Mouse (Mus musculus) heart, embryonic 10.5 days (tissue): ENCODE results near the gene Zfp932. TPM values are rescaled to one million over a fixed set of nuclear protein-coding genes. Genes with fewer than 3 reads are reported as not detected.
A peak's percentile ranks its signal among the peaks of the same experiment; 100 is the strongest.
"Not testable (repeated sequence)": the region's sequence is repeated elsewhere in the genome, so short reads cannot be mapped to it uniquely, and the experiment has no call there.

Experiments used
- DNase-seq: peaks from one replicate; pipeline ENCODE4 v3.0.0-alpha.2; 2017; ENCODE audit warnings: low spot score
- H3K27ac ChIP-seq: fragments of 300-500 bp; sonication (generic); 2 replicates; pipeline ENCODE4 v1.5.1; 2016; ENCODE audit warnings: mild to moderate bottlenecking
- H3K27me3 ChIP-seq: fragments of 300-500 bp; sonication (generic); 2 replicates; pipeline ENCODE4 v1.6.1; 2016; ENCODE audit warnings: mild to moderate bottlenecking; ENCODE audit not compliant: poor library complexity, insufficient read depth, severe bottlenecking
- H3K36me3 ChIP-seq: fragments of 300-500 bp; sonication (generic); 2 replicates; pipeline ENCODE4 v1.6.1; 2016; ENCODE audit warnings: mild to moderate bottlenecking, moderate library complexity
- H3K4me1 ChIP-seq: fragments of 300-500 bp; sonication (generic); 2 replicates; pipeline ENCODE4 v1.6.1; 2016; ENCODE audit warnings: mild to moderate bottlenecking
- H3K4me3 ChIP-seq: fragments of 300-500 bp; sonication (generic); 2 replicates; pipeline ENCODE4 v1.5.1; 2016; ENCODE audit warnings: mild to moderate bottlenecking, moderate library complexity
- H3K9me3 ChIP-seq: fragments of 300-500 bp; sonication (generic); 2 replicates; pipeline ENCODE4 v1.6.1; 2016; ENCODE audit warnings: mild to moderate bottlenecking, moderate library complexity
- WGBS: fragments of 180-500 bp; shearing (Covaris S2); methylation state at CpG from one replicate; pipeline ENCODE4 v1.1.7; 2016; 5-methylcytosine and 5-hydroxymethylcytosine counted together
- polyA plus RNA-seq: library from polyadenylated mRNA; unstranded; fragments of >200 nt; fragmentation: Nextera tagmentation; extraction: Ambion mirVana; gene quantifications from 2 replicates; pipeline ENCODE4 v1.2.1, GENCODE M21; 2016

Zfp932 gene
- 16.5 and 17.0 TPM in 2 replicates for polyA plus RNA-seq

- not testable (repeated sequence) for H3K9me3 ChIP-seq, H3K27me3 ChIP-seq, H3K27ac ChIP-seq, H3K36me3 ChIP-seq, H3K4me1 ChIP-seq, H3K4me3 ChIP-seq
- no CpG with 5 or more reads among the region's 24 CpGs for WGBS
- peak; percentile 94 for DNase-seq
These were observed at the start of gene Zfp932 for GRCm38 (mm10) chr5:109996026-109996937. Gene Zfp932, plus strand, starts transcription at chr5:109996521.

GRCm38 (mm10) chr5:109950281-109950680 lies 46.0 kb upstream of the Zfp932 start:
- H3K4me3 ChIP-seq = no peak overlapping the region
- H3K36me3 ChIP-seq = no peaks in the 10 kb centered on the region
- no peak overlapping the region for H3K27ac ChIP-seq
- no peak for DNase-seq
- H3K27me3 ChIP-seq = no peaks in the 10 kb centered on the region
- H3K4me1 ChIP-seq = no peaks in the 10 kb centered on the region
- WGBS = no CpG with 5 or more reads among the region's 1 CpGs
- no peaks in the 10 kb centered on the region for H3K9me3 ChIP-seq

GRCm38 (mm10) chr5:109980743-109981142 lies 15.6 kb upstream of the Zfp932 start:
- H3K9me3 ChIP-seq, H3K4me1 ChIP-seq, H3K4me3 ChIP-seq, H3K36me3 ChIP-seq, H3K27me3 ChIP-seq, DNase-seq, H3K27ac ChIP-seq: not testable (repeated sequence)
- no CpG with 5 or more reads among the region's 2 CpGs for WGBS

- not testable (repeated sequence) for H3K27ac ChIP-seq, H3K9me3 ChIP-seq, H3K27me3 ChIP-seq, H3K4me3 ChIP-seq, DNase-seq, H3K4me1 ChIP-seq, H3K36me3 ChIP-seq
- WGBS = no CpG with 5 or more reads among the region's 10 CpGs
These were observed 860 bp upstream of the Zfp932 start for GRCm38 (mm10) chr5:109995461-109995860.

GRCm38 (mm10) chr5:110015775-110016174 lies 19.5 kb downstream of the Zfp932 start:
- H3K4me3 ChIP-seq, H3K27ac ChIP-seq, DNase-seq, H3K36me3 ChIP-seq, H3K4me1 ChIP-seq, H3K27me3 ChIP-seq: not testable (repeated sequence)
- 85% methylated on average over 10 of the region's 10 CpGs for WGBS
- H3K9me3 ChIP-seq = peaks cover 13% of the 10 kb centered on the region

- no peak for DNase-seq
- WGBS = 36% methylated on average over 9 of the region's 9 CpGs
- H3K4me3 ChIP-seq = peak overlapping the region; percentile 29
These were observed 27.0 kb downstream of the Zfp932 start for GRCm38 (mm10) chr5:110023273-110023672.

GRCm38 (mm10) chr5:110023694-110024427 lies 27.5 kb downstream of the Zfp932 start:
- peak overlapping the region; percentile 29; the same call in 1 of the 2 replicates for H3K4me3 ChIP-seq
- DNase-seq = peak; percentile 77
- not testable (repeated sequence) for H3K36me3 ChIP-seq, H3K27me3 ChIP-seq, H3K27ac ChIP-seq, H3K4me1 ChIP-seq, H3K9me3 ChIP-seq
- 45% methylated on average over 8 of the region's 8 CpGs for WGBS

More at GRCm38 (mm10) chr5:110023273-110023672, 27.0 kb downstream of the Zfp932 start:
- H3K36me3 ChIP-seq = no peaks in the 10 kb centered on the region
- H3K4me1 ChIP-seq = no peaks in the 10 kb centered on the region
- H3K9me3 ChIP-seq = no peaks in the 10 kb centered on the region
- H3K27me3 ChIP-seq = no peaks in the 10 kb centered on the region
- no peak overlapping the region for H3K27ac ChIP-seq

- no peaks in the 10 kb centered on the region for H3K9me3 ChIP-seq
- H3K27ac ChIP-seq = peak overlapping the region; percentile 86
- H3K4me1 ChIP-seq = no peaks in the 10 kb centered on the region
- DNase-seq = peak; percentile 92
- no peaks in the 10 kb centered on the region for H3K36me3 ChIP-seq
- H3K27me3 ChIP-seq = no peaks in the 10 kb centered on the region
- WGBS = 1% methylated on average over 19 of the region's 19 CpGs
- peak overlapping the region; percentile 77 for H3K4me3 ChIP-seq
These were observed 61.5 kb downstream of the Zfp932 start for GRCm38 (mm10) chr5:110057637-110058408.

Other genes with a start within 250 kb of the Zfp932 start
- 5.0 and 7.9 TPM in 2 replicates for gene 4930522L14Rik, start 244.6 kb upstream of the Zfp932 start, polyA plus RNA-seq
- gene Gm15446, start 73.1 kb upstream of the Zfp932 start, polyA plus RNA-seq = 0.40 and 0.59 TPM in 2 replicates
- gene Gm17655, start 76.0 kb downstream of the Zfp932 start, polyA plus RNA-seq = 4.2 and 5.5 TPM in 2 replicates
- gene Gm35315, start 97.9 kb downstream of the Zfp932 start, polyA plus RNA-seq = 1.6 and 1.8 TPM in 2 replicates
- gene Plcxd1, start 103.4 kb downstream of the Zfp932 start, polyA plus RNA-seq = 0.84 and 1.1 TPM in 2 replicates
- 25.0 and 33.9 TPM in 2 replicates for gene Gtpbp6, start 111.7 kb downstream of the Zfp932 start, polyA plus RNA-seq
- 2.7 and 3.4 TPM in 2 replicates for gene Zfp605, start 113.6 kb downstream of the Zfp932 start, polyA plus RNA-seq
- 37.2 and 39.0 TPM in 2 replicates for gene Chfr, start 139.3 kb downstream of the Zfp932 start, polyA plus RNA-seq
- 20.6 and 22.3 TPM in 2 replicates for gene Golga3, start 180.2 kb downstream of the Zfp932 start, polyA plus RNA-seq
- 21.7 and 24.1 TPM in 2 replicates for gene Ankle2, start 234.5 kb downstream of the Zfp932 start, polyA plus RNA-seq